Mouse (Mus musculus) adrenal gland (tissue): ENCODE data around the gene Ppcs.

Experiments used
- intact Hi-C: fragments of 180-260 bp; cut with DNase I; formaldehyde crosslinking; loops from one replicate; pipeline ENCODE4 v1.15.1; 2025
- long read RNA-seq, 2 experiments: library from polyadenylated mRNA; unstranded; transcript quantifications; one replicate each; pipeline ENCODE4 v2.0.0; 2020; ENCODE audit warnings: borderline replicate concordance in 1 of 2; ENCODE audit not compliant: insufficient replicate concordance in 1 of 2

Gene Ppcs
- long read RNA-seq, experiment 1, transcript Ppcs-201 (3 exons, 1,443 nt): major isoform, 101 of 108 reads
- long read RNA-seq, experiment 1, partial matches to known transcripts: 3 of 108 reads
- long read RNA-seq, experiment 1, other reads (novel, unspliced or antisense): 2 of 108 reads
- long read RNA-seq, experiment 2, transcript Ppcs-201 (3 exons, 1,443 nt): major isoform, 180 of 195 reads
- long read RNA-seq, experiment 2, partial matches to known transcripts: 2 of 195 reads
- long read RNA-seq, experiment 2, other reads (novel, unspliced or antisense): 7 of 195 reads

DNA sequence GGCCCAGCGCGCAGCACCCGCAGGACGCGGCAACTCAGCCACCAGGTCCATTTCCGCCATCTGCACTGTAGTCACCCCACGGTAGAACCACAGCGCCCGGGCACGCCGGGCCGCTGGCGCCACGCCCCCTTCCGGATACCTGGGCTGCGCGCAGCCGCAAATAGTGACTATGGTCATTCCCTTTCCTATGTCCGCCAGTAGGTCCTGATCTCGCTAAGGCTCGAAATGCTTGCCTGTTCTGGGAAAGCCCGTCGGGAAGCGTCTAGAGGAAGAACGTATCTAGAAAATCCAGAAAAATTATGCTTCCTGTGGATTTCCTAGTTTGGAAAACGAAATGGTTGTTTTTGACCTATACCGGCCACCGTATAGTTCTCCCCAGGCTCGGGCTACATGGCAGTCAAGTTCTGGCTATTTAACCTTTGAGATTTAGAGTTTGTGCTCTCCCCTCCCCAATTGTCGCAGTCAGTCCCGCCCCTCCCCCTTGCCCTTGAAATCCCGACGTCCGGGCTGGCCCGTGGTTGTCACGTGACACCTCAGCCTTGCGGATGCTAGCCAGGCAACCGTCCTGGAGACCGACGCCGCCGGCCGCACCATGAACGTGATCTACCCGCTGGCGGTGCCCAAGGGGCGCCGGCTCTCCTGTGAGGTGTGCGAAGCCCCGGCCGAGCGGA lies at the start of gene Ppcs, which contains the start of gene Zmynd12:
Gene Ppcs, minus strand, starts transcription at position 127 of the 671 bp plus-strand sequence.
Gene Zmynd12, plus strand, starts transcription at position 521 of the 671 bp plus-strand sequence.
- intact Hi-C loops: loop anchor here (5.0 to 10.0 kb wide), 2 partner anchors 115 to 178 kb away; partner anchors contain the start of genes Foxj3 and Frg2f1

DNA sequence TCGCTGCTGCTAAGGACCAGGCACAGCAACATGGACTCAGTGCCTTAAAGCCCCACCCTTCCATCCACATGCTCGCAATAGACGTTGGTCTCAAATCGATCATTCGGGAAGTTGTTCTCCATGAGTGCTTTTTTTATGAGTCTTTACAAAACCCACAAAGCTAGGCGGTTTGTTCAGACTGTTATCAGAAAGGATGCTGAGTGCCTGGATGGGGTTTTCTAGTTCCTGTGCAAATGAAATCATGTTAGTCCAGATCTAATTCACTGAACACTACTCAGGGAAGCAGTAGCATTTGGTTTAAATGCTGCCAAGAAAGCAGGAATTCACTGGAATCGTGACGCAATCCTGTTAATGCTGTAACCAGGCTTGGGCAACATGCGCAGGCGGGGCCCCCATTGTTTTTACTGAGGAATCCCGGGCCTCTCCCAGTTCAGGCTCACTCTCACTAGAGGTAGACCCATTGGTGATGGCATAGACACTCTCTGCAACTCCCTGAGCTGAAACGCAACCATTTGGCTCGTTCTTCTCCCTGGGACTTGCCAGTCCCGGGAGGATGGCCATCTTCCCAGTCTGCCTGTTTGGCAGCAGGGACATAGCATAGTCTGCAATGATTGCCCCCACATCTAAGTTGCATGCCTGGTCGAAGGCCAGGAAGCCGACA lies 45.6 kb upstream of the Ppcs start:
- intact Hi-C loops: loop anchor here (10.0 kb wide), 1 partner anchor 73 kb away; no protein-coding TSS in a partner anchor

DNA sequence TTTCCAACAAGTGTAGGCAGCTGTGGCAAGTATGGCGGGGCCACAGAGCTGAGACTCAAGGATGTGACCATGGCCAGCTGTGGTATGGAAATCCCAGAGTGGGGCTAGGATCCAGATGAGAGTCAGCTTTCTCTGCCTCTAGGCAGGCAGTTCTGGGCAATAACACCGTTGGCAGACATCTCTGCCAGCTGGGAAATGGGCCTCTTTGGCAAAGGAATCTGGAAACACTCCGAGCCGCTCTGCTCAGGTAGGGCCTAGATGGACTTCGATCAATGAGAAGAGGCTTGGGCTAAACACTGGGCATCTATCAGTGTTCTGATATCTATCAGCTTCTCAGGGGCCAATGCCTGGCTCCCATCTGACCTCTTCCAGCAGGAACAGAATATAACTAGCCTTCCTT lies 43.6 kb upstream of the Ppcs start:
- intact Hi-C loops: loop anchor here (10.0 kb wide), 1 partner anchor 71 kb away; no protein-coding TSS in a partner anchor

DNA sequence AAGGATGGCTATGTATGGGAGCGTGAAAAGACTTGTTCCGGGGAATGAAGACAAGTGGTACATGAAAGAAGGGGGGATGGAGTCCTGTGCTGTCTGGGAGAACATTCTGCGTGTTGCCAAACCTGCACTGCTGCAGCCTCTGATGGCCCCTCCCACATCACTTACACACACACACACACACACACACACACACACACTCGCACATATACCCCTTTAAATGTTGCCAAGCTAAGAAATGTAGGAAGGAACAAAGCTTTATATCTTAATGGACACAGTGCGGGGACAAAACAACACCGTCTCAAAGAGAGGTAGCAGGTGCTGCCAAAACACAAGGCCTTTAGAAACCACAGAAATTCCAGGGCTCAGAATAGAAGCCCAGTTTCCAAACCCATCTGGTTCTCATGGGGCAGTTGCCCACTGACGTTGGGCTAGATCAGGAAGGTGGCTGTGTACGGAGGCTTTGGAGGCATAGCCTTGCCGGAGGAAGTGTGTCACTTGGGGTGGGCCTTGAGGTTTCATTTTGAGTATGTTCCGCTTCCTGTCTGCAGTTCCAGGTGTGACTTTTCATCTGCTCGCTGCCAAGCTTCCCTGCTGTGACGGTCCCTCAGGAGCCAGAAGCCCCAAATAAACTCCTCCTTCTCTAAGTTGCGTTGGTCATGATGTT lies 41.7 kb upstream of the Ppcs start:
- intact Hi-C loops: loop anchor here (10.0 kb wide), 1 partner anchor 69 kb away; no protein-coding TSS in a partner anchor

DNA sequence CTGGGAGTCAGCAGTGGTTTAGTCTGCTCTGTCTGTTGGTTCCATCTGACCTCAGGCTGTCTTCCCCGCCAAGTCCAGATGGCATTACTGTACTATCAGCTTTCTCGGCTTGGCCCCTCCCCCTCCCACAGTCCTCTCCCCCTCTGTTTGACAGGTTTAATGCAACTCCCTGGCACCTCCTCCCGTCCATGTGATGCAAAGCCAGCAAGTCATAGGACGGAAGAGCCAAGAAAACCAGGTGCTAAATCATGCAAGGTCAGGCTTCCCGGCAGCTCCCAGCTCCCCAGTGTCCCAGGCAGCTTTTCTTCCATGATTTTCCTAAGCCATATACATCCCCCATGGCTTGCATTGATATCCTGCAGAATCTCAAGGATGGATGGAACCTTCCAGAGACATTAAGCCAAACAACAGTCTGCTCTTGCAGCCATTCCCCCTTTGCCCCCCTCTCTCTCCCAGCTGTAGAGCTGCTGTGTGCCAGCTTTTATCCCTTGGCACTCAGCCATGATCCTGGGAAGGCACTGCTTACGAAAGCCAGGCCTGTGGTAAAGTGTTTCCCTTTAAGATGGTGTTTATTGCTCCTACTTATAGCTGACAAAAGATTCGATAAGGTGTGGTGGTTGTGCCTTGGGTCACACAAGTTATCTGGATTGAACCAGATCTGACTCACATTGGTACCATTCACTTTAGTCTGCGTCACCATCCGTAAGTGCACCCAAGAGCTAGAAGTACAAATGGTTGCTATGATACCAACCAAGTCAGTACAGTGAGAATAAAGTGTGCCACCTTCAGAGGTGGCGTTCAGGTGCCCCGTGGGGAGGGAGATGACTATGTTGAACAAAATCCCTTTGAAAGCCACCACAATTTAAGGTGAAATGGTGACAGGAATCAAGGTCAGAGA lies 40.9 kb upstream of the Ppcs start:
- intact Hi-C loops: loop anchor here (10.0 kb wide), 1 partner anchor 68 kb away; no protein-coding TSS in a partner anchor

DNA sequence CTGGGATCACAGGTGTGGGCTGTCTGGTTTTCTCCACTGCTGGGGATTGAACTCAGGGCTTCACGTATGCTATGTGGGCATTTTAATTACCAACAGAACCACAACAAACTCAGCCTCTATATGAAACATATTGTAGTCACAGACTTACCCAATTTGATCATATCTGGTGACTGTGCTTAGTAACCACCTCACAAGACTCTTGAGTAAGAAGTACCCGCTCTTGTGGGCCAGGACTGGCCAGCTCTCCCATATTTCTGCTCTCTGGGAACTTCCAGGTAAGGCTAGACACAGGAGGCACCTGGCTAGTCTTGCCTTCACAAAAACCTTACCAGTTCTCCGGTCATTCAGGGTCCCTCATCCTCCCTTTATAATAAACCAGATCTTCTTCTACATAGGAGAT lies 40.2 kb upstream of the Ppcs start:
- intact Hi-C loops: loop anchor here (10.0 kb wide), 1 partner anchor 68 kb away; no protein-coding TSS in a partner anchor

DNA sequence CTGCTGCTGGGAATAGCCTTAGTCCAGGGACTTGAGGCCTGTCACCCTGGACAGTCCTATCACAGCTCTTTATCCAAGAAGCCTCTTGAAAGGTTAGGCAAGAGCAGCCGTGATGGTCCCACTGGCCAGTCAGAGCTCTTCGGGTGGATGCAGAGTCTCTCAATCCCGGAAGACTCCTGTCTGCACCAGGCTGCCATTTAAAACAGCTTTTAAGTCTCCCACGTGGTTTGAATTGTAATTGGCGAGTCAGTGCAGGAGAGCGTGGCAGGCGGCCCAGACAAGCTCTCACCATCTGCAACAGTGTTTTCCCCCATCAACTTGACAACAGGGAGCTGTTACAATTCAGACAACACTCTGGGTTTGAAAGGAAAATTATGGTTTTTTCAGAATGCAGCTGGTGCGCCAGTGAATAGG lies 38.5 kb upstream of the Ppcs start:
- intact Hi-C loops: loop anchor here (10.0 kb wide), 1 partner anchor 66 kb away; no protein-coding TSS in a partner anchor

DNA sequence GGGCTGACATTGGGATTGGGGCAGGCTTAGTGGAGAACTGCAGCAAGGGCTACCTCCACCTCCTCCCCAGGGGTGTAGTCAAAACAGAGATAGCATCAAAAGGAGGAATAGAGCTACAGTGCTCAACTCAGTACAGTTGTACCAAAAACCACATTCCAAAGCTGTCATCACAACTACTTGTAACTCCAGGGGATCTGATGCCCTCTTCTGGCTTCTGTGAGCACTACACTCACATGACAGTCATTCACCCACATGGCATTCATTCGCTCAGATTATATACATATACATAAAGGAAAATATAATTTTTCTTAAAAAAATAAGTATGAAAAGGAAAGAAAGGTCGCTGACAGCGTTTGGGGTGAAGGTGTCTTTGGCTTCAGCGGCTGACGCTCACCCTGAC lies 38.1 kb upstream of the Ppcs start:
- intact Hi-C loops: loop anchor here (10.0 kb wide), 1 partner anchor 65 kb away; no protein-coding TSS in a partner anchor

DNA sequence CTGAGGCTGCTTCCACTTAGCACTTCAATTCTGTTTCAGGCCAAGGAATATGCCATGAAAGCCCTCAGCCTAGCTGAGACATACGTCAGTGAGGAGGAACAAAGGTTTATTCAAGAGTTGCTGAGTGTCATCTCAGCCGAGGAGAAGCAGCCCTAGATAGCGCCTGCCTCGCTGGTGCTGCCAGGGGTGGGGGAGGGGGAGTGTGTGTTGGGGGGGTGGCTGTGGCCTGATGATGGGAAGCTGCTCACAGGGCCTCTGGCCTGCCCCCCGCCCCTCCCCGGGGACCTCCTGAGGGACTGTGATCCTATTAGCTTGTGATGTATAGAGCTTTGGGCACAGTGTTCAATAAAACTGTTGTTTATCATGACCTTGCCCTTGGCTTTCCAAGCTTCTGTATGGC lies 31.3 kb upstream of the Ppcs start:
- intact Hi-C loops: no loop called here

DNA sequence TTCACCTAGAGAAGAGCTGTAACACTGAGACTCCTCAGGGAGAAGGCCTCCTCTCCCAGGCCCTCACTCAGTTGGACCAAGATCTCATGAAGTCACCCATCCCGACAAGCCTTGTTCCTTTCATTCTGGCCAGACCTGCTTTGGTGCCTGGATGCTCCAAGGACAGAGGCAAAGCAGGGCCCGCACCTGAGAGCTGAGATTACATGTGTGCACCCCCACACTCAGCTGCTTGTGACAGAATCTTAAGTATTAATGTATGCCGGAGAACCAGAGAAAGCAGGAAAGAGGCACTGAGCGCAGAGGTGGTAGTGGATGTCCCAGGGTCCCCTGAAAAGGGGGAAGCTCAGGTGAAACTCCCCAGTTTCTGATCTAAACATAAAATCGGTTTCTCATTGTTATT lies 30.9 kb upstream of the Ppcs start:
- intact Hi-C loops: no loop called here

DNA sequence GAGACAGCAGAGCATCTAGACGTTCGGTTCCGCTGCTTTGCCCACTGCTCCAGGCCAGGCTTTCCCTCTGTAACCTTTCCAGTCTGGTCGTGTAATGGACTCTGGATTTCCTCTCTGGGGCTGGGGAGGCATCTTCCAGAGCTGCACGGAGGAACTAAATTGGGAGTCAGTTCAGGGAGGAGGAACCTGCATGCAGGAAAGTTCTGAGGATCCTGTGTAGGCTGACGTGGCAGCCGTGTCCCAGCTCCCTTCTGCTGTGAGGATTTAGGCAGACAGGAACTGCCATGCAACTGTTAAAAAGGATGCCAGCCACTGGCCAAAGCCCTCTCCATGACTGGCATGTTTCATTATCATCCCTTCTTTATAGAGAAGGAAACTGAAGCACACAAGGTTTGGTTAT lies 28.2 kb upstream of the Ppcs start:
- intact Hi-C loops: no loop called here

DNA sequence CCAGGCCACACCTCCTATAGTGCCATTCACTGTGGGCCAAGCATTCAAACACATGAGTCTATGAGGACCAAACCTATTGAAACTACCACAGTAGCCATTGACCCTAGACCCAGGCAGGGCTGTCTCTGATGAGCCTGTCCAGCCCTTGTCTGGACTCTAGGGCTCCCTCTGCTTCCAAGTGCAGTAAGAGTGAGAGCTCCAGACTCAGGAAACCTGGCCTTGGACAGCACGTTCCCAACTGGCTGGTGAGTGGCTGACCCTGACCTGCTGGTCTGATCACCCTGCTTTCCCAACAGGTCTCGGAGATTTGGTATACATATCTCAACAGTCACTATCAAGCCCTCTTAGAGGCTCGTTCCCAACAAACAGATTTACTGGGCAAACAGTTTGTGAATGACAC lies 25.6 kb upstream of the Ppcs start:
- intact Hi-C loops: no loop called here

DNA sequence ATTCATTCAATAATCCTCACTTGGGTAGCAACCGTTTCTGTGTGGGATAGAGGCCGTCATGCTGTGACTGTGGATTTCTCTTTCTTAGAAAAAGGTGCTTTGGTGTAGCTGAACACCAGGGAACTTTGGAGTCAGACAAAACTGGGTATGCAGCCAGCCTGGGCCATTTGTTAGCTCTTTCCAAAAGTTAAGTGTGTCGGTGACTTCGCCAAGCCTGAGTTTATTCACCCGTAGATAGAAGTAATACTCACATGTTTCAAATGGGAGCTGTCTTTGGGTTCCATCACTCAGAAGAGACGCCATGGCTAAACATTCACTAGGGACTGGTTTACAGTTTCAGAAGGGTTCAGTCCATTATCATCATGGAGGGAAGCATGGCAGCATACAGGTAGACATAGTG lies 25.0 kb upstream of the Ppcs start:
- intact Hi-C loops: no loop called here

DNA sequence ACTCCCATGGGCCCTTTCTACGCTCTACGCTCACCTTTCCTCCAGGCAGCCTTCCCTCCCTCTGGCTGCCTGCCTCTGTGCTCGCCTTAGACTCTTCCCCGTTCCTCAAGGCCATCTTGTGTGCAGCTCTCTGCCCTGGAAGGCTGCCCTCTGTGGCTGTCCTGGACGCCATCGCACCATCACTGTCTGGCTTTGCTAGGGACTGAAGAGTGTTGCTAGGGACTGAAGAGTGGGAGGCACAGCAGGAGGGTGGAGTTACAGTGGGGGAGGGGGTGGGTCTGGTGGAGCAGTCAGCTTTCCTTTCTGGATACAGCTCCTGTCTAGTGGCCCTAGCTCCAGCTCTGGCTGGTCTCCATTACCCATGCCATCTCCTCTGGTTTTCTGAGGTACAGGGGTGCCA lies 20.3 kb upstream of the Ppcs start:
- intact Hi-C loops: no loop called here

DNA sequence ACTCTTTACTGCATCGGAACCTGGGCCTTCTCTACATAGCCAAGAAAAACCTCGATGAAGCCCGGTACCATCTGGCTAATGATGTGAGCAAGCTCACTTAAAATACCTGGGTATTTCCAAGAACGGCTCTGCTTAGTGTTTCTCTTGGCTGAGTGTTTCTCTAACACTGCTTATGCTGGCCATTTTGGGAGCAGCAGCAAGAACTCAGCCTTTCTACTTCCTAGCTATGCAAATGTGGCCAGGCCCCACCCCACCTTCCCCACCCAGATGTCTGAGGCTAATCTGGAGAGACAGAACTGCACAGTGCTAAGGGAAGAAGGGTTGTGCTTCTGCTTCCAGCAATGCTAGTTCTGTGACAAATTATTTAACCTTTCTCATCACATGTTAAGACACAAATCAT lies 19.6 kb upstream of the Ppcs start:
- intact Hi-C loops: no loop called here

DNA sequence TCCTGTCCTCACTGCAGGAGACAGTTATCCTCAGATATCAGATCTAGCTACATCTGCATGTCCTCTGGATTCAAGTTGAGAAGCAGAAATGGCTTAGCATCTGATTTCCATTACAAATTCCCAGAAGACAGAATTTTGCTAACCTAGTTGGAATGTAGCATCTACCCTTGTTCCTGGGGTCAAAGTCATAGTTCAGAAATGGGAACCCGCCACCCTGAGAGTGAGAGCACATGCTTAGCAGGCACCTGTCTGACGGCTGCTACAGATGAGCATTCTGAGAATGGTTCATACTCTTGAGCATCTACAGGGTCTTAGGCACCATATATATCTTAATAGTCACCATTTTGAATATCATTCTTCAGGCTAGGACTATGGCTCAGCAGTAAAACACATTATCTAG lies 15.7 kb upstream of the Ppcs start:
- intact Hi-C loops: no loop called here

DNA sequence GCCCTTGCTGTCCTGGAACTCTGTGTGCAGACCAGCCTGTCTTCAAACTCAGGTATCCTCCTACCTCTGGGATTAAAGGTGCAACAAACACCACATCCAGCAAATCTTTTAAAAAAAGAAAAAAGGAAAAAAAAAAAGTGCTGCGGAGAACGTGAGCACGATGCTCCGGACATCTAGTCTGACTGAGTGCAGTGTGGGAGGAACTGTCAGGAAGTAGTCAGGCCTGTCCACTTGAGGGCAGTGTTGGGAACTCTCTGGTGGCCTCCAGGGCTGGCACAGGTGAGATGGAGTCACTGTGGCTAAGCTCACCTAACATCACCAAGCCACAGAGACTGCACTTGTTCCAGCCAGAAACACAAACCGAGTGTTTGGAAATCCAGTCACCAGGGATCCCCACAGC lies 8.5 kb upstream of the Ppcs start:
- intact Hi-C loops: no loop called here

DNA sequence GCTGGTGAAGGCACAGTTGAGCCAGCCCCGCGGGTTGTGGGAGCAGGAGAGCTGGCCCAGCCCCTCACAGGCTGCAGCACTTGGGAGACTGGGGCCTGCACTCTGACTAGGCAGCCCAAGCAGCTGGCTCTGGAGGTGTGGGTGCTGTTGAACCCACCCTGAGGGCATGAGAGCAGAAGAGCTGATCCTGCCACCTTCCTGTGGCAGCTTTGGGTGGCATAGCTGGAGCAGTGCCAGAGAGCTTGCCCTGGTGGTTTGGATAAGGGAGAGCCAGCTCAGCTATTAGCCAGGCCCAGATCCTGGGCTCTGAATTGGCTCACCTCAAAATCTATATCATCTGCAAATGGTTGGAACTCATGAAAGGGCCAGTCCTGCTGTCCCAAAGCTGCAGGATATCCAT lies 5.5 kb upstream of the Ppcs start:
- intact Hi-C loops: loop anchor here (10.0 kb wide), 1 partner anchor 183 kb away; no protein-coding TSS in a partner anchor

DNA sequence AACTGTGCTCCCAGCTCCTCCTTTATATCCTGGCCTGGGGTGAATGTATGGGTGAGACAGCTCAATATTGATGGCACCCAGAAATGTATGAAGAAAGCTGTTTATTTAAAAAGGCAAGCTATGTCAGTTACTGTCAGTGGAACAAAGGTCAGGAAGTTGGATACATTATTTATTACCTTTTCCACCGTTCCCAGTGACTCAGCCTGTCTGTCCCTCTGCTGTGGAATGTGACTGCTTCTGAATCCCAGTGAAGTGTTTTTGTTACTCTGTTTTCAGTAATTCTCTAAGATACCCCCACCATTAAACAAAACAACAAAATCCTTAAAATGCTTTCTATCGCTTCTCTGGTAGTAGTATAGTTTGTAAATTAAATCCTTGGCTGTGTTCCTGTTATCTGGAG lies 3.4 kb upstream of the Ppcs start:
- intact Hi-C loops: loop anchor here (10.0 kb wide), 1 partner anchor 181 kb away; no protein-coding TSS in a partner anchor

DNA sequence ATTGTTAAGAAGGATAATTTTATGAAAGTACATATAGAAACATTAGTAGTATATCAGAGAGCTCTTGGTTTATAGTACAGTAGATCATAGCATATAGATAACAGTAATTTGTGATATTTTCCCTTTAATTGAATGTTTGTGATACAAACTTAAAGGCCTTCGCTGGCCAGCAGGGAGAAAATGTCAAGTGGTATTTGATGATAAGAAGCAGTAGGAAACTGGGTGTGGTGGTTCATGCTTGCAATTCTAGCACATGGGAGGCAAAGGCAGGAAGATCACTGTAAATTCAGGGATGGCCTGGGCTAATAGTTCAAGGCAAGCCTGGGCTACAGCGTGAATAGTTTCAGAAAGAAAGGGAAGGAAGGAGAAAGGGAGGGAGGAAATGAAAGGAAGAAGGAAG lies 2.9 kb upstream of the Ppcs start:
- intact Hi-C loops: loop anchor here (10.0 kb wide), 1 partner anchor 180 kb away; no protein-coding TSS in a partner anchor
